Mouse (Mus musculus) heart, adult 2 months (tissue): ENCODE data around the gene Gm45837.

Experiments
- CTCF ChIP-seq: fragments of 200-600 bp; IDR thresholded peaks from 2 replicates; pipeline ENCODE4 v1.8.1; 2022; ENCODE audit warnings: antibody characterized with exemption, mild to moderate bottlenecking, moderate library complexity
- EP300 ChIP-seq: fragments of 200-500 bp; IDR thresholded peaks from 2 replicates; pipeline ENCODE4 v1.6.1; 2011; ENCODE audit warnings: low read depth, low read length, control low read depth; ENCODE audit not compliant: insufficient read depth

DNA sequence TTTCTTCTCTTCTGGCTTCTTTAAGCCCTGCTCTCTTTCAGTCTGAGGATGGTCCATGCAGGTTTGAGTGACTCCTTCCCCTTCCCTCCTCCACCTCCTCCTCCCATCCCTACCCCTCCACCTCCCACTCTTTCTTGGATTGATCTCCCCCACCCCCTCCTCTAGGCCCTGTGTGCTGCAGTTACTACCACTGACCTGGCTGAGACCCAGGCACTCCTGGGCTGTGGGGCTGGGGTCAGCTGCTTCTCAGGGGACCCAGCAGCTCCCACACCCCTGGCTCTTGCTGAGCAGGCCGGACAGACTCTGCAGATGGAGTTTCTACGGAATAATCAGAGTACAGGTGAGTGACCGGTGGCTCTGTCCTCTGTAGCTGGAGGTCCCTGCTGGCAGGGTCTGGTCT, 16.1 kb upstream of the Gm45837 start:
- TF ChIP-seq EP300: no peak
- no peak for TF ChIP-seq CTCF
